8 mouse cellular contexts compared by ENCODE assay signal in genomic region chr17:32992699-32993474, GRCm38 (mm10). TPM values are rescaled to one million over a fixed set of nuclear protein-coding genes. Genes with fewer than 3 reads are reported as not detected.
DNase-seq lines count a peak whose midpoint lies in the region; ATAC-seq and TF ChIP-seq lines count a peak whose summit lies in the region.

Gene Zfp952 (plus strand): TSS chr17:32993129.

- H3K27me3 ChIP-seq in embryonic facial prominence, embryonic 14.5 days (replicated peaks; ENCODE audit: control insufficient read depth, insufficient read depth, low read length), result no peaks in the 10 kb centered on the region
- no peaks in the 10 kb centered on the region for H3K27me3 ChIP-seq in heart, adult 2 months (ENCODE audit: control insufficient read depth, insufficient read depth, low read length)
- no peaks in the 10 kb centered on the region for H3K27me3 ChIP-seq in limb, embryonic 13.5 days
- H3K27me3 ChIP-seq in midbrain, embryonic 16.5 days (ENCODE audit: control insufficient read depth, insufficient read depth, low read depth, low read length), result no peaks in the 10 kb centered on the region

- no peak for TF ChIP-seq CTCF in heart, adult 2 months (IDR thresholded peaks at IDR 0.05)

- peak within 1 kb of the TSS; percentile 67 for H3K9ac ChIP-seq in embryonic facial prominence, embryonic 14.5 days (ENCODE audit: low read depth, low read length)
- H3K9ac ChIP-seq in heart, adult 2 months (ENCODE audit: low read depth, low read length), result peak within 1 kb of the TSS; percentile 79
- H3K9ac ChIP-seq in limb, embryonic 13.5 days, result peak within 1 kb of the TSS; percentile 80
- H3K9ac ChIP-seq in midbrain, embryonic 16.5 days (ENCODE audit: low read depth, low read length), result peak within 1 kb of the TSS; percentile 70

- H3K36me3 ChIP-seq in embryonic facial prominence, embryonic 14.5 days (ENCODE audit: control insufficient read depth, insufficient read depth, low read length), result peaks cover 29% of the 10 kb centered on the region
- H3K36me3 ChIP-seq in heart, adult 2 months (ENCODE audit: control insufficient read depth, insufficient read depth, low read length), result peaks cover 4% of the 10 kb centered on the region; the same call in 1 of the 2 replicates
- H3K36me3 ChIP-seq in limb, embryonic 13.5 days, result peaks cover 25% of the 10 kb centered on the region
- peaks cover 17% of the 10 kb centered on the region for H3K36me3 ChIP-seq in midbrain, embryonic 16.5 days (ENCODE audit: control insufficient read depth, insufficient read depth, low read length)

- peak; percentile 98 for ATAC-seq in embryonic facial prominence, embryonic 14.5 days (ENCODE audit: low read depth)
- peak; percentile 97 for ATAC-seq in limb, embryonic 13.5 days (ENCODE audit: low FRiP score, low read depth)
- peak; percentile 99 for ATAC-seq in midbrain, embryonic 16.5 days

- H3K9me3 ChIP-seq in embryonic facial prominence, embryonic 14.5 days (ENCODE audit: control insufficient read depth, low read length), result peaks cover 13% of the 10 kb centered on the region; the same call in 1 of the 2 replicates
- no peaks in the 10 kb centered on the region for H3K9me3 ChIP-seq in limb, embryonic 13.5 days
- H3K9me3 ChIP-seq in midbrain, embryonic 16.5 days (replicated peaks; ENCODE audit: control insufficient read depth, low read length, poor library complexity, severe bottlenecking), result peaks cover under 1% of the 10 kb centered on the region; the same call in 1 of the 2 replicates

- 1% methylated on average over 21 of the region's 21 CpGs for WGBS in embryonic facial prominence, embryonic 14.5 days
- WGBS in heart, adult 2 months, result 2% methylated on average over 21 of the region's 21 CpGs
- under 1% methylated on average over 21 of the region's 21 CpGs for WGBS in limb, embryonic 13.5 days
- WGBS in midbrain, embryonic 16.5 days, result 2% methylated on average over 21 of the region's 21 CpGs

- DNase-seq in 3T3-L1 (ENCODE audit: low read depth, low spot score), result peak; percentile 94
- DNase-seq in adrenal gland, postnatal 4 days (ENCODE audit: low spot score in 2 of 2), result peak; percentile 54 to 58
- DNase-seq in embryonic facial prominence, embryonic 14.5 days (ENCODE audit: low spot score), result peak; percentile 96
- DNase-seq in heart, adult 2 months, result peak; percentile 85 to 89
- DNase-seq in kidney, adult 8-10 months, result peak; percentile 90 to 92
- peak; percentile 62 to 77 for DNase-seq in spleen, postnatal 10 days (ENCODE audit: low spot score in 2 of 2)

- H3K4me3 ChIP-seq in embryonic facial prominence, embryonic 14.5 days (ENCODE audit: low read depth, low read length), result peak within 1 kb of the TSS; percentile 57
- H3K4me3 ChIP-seq in heart, adult 2 months, result peak within 1 kb of the TSS; percentile 87
- peak within 1 kb of the TSS; percentile 80 for H3K4me3 ChIP-seq in limb, embryonic 13.5 days
- H3K4me3 ChIP-seq in midbrain, embryonic 16.5 days (ENCODE audit: low read depth, low read length), result peak within 1 kb of the TSS; percentile 70

- TF ChIP-seq EP300 in heart, adult 2 months (IDR thresholded peaks at IDR 0.05; ENCODE audit: insufficient read depth, low read depth, low read length), result no peak

- peak within 1 kb of the TSS; percentile 74 for H3K4me2 ChIP-seq in embryonic facial prominence, embryonic 14.5 days (ENCODE audit: low read depth, low read length)
- H3K4me2 ChIP-seq in limb, embryonic 13.5 days (replicated peaks), result peak within 1 kb of the TSS; percentile 85
- H3K4me2 ChIP-seq in midbrain, embryonic 16.5 days (ENCODE audit: low read length), result peak within 1 kb of the TSS; percentile 79

- intact Hi-C loops in heart, adult 2 months (cut with DNase I), result loop anchor here (2.0 to 5.0 kb wide), 2 partner anchors 26 to 39 kb away; partner anchors contain the start of gene Zfp763

- TF ChIP-seq POLR2A in heart, adult 2 months (IDR thresholded peaks at IDR 0.05; ENCODE audit: insufficient read depth, low read depth, low read length), result peak; percentile 88

- H3K4me1 ChIP-seq in embryonic facial prominence, embryonic 14.5 days (ENCODE audit: control insufficient read depth, insufficient read depth, low read length), result peaks cover 11% of the 10 kb centered on the region; the same call in 1 of the 2 replicates
- H3K4me1 ChIP-seq in heart, adult 2 months (ENCODE audit: control insufficient read depth, insufficient read depth, low read length), result peaks cover 2% of the 10 kb centered on the region; the same call in 1 of the 2 replicates
- H3K4me1 ChIP-seq in limb, embryonic 13.5 days, result peaks cover 6% of the 10 kb centered on the region
- H3K4me1 ChIP-seq in midbrain, embryonic 16.5 days (ENCODE audit: control insufficient read depth, insufficient read depth, low read length), result peaks cover 13% of the 10 kb centered on the region

- H3K27ac ChIP-seq in embryonic facial prominence, embryonic 14.5 days (replicated peaks; ENCODE audit: low read depth, low read length), result peak within 1 kb of the TSS; percentile 55
- H3K27ac ChIP-seq in heart, adult 2 months, result peak within 1 kb of the TSS; percentile 82
- peak within 1 kb of the TSS; percentile 55; the same call in 1 of the 2 replicates for H3K27ac ChIP-seq in limb, embryonic 13.5 days
- H3K27ac ChIP-seq in midbrain, embryonic 16.5 days (ENCODE audit: low read length), result peak within 1 kb of the TSS; percentile 80

- peaks cover 3% of the 10 kb centered on the region for H3K79me2 ChIP-seq in heart, adult 2 months (replicated peaks; ENCODE audit: control insufficient read depth, insufficient read depth, low read length)

RNA-seq across cellular contexts. Expression of gene Zfp952, which starts in this region (rescaled TPM):
- total RNA-seq in adrenal gland, postnatal 4 days (2021), result 10 to 100 TPM; 13.5 to 13.7 TPM
- polyA plus RNA-seq in embryonic facial prominence, embryonic 14.5 days (2014; fragmentation: Nextera tagmentation; extraction: Ambion mirVana), result 9.4 and 10.7 TPM in 2 replicates
- 1 to 10 TPM; 6.0 to 8.7 TPM for total RNA-seq in heart, adult 2 months (2021)
- polyA plus RNA-seq in heart, adult 2 months (2012; rRNA removed), result 2.2 and 4.5 TPM in 2 replicates
- 14.9 and 17.6 TPM in 2 replicates for polyA plus RNA-seq in limb, embryonic 13.5 days (2015; fragmentation: Nextera tagmentation; extraction: Ambion mirVana)
- polyA plus RNA-seq in midbrain, embryonic 16.5 days (2015; fragmentation: Nextera tagmentation; extraction: Ambion mirVana), result 21.7 and 22.3 TPM in 2 replicates

Comparison
In these comparisons a context has a peak if more than half of its experiments do, and no peak if none do; other contexts are left out.
1. Peak in every context shown above with its lines: DNase-seq, ATAC-seq, H3K4me3 ChIP-seq and H3K27ac ChIP-seq.